Mouse (Mus musculus): ENCODE results near the gene Trf.

- TF ChIP-seq CTCF (IDR thresholded peaks at IDR 0.05; ENCODE audit: borderline replicate concordance, control insufficient read depth, extremely low read depth, insufficient read depth, low read length, poor library complexity) (no peak), POLR2A (IDR thresholded peaks at IDR 0.05; ENCODE audit: control insufficient read depth, extremely low read depth, insufficient read depth, low read length, poor library complexity) (no peak)
Measured at GRCm38 (mm10) chr9:103205786-103206185, 24.5 kb downstream of the Trf start.
